Mouse (Mus musculus) kidney, adult 11 months (tissue): ENCODE measurements around the gene Rtl1.

Experiments
- DNase-seq: peaks from one replicate; pipeline ENCODE4 v3.0.0; 2022

Gene Rtl1

DNA sequence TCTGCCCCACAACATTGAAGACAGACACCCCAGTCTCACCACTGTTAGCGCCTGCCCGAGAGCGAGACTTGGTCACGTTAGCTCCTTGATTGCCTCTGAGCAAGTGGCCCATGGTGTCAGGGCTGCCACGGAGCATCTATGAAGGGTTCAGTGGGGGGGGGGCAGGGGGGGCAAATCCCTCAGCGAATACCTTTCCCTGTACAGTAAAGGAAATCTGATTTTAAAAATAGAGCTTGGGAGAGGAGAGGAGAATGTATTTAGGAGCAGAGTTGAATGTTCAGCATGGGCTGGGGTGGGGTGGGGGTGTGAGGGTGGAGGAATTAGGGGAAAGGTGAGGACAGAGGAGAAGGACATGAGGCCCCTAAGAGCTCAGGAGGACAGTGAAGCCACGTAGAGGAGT is at the start of gene Rtl1:
Rtl1 (minus strand) TSS at position 101 of the 400 bp plus-strand sequence.
- DNase-seq, result no peak

DNA sequence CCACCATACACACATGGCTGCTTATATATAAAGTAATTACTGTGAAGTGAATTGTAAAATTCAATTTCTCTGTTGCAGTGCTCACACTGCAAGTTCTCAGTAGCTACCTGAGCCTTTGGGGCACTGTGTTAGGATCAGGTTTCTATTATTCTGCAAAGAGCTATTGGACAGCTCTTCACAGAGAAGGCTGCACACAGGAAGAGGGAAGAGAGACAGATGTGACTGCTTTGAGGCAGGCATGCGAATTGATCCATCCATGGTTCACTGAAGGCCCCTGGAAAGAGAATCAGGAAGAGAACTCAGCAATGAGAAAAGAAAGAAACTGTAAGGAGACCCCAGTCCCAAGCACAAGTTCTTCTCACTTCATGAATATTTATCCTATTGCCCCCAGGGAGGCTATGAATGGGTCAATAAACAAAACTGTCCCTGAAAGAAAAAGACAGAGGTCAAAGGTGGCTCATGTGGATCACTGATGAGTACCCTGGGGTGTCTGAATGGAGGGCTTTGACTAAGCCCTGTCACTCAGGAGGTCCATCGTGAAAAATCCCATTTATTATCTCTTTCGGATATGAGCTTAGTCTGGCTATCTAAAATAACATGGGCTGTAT is 40.5 kb upstream of the Rtl1 start:
- no peak for DNase-seq

DNA sequence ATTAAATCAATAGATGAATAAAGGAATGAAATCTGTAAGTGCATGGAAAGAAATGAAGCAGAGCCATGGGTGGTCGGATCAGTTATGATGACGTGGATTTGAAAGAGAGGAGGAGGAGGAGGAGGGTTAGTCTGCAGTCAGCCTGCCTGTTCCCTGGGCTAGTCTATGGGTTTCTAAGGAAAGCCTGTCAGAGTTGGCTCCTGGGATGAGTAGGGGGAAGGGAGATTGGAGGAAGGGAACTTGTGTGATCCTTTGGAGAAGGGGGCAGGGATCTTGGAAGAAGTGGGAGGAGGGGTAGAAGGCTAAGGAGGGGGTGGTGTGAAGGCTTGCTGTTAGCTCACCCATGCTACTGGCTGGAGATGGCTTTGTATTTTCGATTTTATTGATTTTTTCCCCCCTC is 31.9 kb upstream of the Rtl1 start:
- DNase-seq, result no peak

DNA sequence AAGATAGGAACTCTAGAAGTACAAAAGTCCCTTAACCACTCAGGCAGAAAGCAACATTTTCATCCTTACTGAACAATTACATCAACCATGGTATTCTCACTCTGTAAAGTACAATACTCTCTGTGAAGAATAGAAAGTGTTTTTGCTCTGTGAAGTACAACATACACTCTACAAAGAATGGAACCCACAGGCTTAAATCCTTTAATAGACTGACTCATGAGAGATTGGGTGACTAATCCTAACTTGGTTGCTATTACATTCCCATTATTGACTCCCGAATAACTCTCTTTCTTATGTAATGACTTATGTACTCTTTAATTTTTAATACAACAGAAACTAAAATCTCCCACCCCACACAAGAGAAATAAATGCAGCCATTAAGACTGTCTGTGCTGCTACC is 28.8 kb upstream of the Rtl1 start:
- no peak for DNase-seq

DNA sequence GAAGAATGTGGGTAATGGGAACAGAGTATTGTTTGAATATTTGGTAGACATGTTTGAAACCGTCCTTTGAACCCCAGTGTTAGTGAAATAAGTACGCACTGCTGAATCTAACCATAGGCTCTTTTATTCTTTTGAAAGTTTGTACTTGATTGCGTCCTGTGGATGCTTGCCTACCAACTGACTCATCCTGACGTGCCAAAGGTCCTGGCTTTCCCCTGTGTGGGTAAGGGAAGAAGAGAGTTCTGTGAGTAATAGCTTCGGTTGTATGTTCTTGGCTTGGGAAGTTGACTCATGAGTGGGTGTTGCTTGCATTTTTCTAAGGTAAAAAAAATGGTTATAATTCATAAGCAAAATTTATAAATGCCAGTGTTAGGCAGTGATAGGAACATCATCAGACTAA is 26.8 kb upstream of the Rtl1 start:
- DNase-seq, result no peak

DNA sequence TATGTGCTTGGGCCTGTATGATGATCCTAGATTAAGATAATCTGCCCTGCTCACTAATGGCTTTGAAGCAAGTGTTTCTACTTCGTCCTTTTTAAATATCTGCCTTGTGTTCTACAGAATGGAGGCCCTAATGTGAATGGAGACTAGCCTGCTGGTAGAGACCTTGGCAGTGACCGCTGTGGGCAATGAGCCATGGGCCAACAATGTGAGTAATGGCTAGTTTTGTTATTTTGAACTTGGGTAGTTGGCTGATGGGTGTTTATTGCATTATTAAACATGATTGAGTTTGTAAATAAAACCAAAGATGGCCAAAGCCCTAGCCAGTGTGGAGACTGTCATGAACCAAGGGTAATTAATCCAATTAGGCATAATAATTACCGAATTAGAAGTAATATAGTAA is 20.1 kb upstream of the Rtl1 start:
- no peak for DNase-seq

DNA sequence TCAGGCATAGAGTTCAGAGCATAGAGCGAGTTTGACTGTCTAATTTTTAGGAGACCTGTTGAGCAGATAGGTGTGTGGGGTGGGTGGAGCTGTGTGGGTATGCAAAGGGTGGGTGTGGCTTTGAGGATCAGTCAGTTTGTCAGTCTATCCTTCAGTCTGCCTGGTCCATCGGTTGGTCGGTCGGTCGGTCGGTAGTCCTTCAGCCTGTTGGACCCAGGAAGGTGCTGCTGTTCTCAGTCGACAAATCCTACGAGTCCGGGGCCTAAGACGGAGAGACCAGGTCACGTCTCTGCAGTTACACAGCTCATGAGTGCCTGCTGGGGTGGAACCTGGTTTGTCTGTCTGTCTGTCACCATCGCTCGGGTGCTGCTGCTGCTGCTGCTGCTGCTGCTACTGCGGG is 17.9 kb upstream of the Rtl1 start:
- no peak for DNase-seq

DNA sequence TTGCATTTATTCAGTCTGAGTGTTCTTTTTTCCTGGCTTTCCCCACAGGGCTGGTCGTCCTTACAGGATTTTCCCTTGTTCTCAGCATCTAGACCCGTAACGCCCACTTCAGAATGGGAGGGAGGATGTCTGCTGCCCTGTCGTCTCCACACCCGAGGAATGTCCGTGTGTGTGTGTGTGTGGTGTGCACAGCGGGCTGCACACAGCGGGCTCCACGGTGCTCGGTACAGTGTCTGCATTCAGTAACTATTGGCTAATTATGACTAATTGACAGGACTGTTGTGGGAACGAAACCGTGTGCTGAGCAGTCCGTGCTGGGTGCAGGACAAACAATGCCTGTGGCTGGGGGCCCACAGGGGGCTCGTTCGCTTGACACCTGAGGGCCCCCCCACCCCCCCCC is 17.0 kb upstream of the Rtl1 start:
- DNase-seq, result no peak

DNA sequence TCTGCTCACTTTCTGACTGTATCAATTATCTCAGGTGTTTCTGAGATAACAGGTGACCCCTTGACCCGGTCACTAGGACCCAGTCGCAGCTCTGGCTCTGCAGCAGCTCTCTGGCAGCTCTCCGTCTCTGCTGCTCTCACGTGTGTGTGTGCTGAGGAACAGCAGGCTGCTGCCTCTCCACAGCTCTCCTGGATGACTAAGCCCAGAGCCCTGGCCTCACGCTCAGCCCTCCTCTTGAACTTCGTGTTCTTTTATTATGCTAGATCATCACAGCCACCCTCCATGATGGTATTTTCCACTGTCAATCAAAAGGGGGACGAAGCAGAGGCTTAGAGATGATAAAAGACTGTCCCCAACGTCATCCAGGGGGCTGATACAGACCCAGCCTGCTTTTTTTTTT is 15.2 kb upstream of the Rtl1 start:
- DNase-seq, result no peak

DNA sequence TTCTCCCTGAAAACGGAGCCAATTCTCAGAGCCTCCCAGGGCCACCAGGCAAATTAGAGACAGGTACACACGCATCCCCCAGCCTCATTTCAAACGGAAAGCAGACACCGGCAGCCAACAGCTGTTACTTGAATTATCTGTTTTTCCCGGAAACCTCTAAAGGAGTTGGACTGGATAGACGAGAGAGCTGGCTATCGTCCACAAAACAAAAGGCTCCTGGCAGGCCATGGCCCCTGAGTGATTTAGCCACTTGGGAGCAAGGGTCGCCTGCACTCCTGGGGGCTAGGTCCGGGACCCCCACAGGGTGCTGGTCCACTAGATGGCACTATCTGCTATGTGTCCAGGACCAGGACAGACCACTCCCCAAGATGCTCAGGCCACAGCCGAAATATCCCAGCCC is 14.3 kb upstream of the Rtl1 start:
- no peak for DNase-seq

DNA sequence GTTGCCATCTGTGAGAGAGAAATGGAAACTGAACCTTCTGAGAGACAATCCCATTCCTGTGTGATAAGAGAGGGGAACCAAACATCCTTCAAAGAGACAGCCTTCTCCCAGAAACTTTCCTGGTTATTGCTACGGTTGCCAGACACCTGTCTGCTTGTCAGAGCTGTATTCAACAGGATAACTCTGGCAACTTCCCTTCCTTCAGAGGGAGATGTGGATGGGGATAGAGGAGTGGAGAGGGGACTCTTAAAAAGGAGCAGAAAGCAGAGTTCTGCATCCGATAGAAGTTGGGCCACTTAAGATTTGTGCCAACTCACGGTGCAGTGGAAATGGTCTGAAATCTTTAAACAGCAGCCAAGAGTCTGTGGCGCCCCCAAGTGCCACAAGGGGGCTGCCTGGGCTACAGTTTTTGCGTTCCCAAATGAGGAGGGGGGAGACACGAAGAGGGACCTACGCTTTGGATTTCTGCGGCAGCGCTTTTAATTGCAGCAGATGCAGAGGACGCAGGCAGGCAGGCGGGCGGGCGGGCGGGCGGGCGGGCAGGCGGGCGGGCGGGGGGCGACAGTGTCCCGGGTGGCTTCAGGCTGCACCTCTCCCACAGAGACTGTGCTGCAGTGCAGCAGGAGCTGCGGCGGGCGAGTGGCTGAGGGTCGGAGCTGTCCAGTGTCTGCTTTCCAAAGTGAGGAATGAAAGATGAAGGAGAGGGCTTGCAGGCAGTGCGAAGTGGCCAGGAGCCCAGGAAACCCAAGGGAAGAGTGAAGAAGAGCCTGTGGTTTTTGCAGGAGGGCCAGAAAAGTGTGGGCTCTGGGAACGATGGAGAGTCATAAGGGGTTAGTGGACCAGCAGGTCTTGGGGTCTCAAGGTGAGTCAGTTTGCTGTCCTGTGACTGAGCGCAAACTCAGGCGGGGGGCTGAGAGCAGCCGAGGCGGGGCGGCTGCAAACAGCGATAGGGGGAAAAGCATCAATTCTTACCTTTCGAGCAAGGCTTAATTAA is 12.6 kb upstream of the Rtl1 start:
- DNase-seq, result no peak

DNA sequence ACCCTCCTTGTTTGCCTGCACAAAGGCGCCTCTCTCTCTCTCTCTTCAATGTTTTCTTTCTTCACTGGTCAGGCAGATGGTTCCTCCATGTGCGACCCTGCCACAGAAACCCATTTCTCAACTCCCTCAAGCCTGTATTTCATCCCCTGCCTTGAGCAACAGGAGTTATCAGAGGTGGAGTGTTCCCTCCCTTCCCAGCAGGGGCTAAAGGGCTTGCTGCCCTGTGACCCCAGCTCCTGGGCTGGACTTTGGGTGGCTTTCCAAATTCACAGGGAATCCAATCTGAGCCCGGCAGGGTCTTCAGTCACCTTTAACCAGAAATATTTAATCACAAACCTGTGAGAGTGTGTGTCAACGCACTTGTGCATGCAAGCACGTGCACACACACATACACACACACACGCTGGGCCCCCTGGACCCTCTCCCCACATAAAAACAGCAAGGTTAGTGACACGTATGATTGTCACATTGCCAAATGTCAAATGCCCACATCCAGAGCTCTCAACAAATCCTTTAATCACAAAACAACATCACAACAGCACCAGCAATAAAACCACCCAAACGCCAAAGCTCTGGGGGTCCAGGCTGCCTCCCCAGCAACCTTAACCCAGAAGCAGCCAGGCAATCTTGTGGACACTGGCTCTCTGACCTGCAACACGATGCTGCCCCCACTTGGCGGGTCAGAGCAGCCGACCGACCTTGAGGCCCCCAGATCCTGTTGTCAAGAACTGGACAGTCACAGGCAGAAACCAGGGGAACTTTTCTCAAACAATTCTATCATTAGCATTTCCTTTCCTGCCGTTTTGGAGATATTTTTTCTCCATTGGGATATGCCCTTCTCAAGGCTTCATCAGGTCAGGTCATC is 8.7 kb upstream of the Rtl1 start:
- DNase-seq, result no peak

DNA sequence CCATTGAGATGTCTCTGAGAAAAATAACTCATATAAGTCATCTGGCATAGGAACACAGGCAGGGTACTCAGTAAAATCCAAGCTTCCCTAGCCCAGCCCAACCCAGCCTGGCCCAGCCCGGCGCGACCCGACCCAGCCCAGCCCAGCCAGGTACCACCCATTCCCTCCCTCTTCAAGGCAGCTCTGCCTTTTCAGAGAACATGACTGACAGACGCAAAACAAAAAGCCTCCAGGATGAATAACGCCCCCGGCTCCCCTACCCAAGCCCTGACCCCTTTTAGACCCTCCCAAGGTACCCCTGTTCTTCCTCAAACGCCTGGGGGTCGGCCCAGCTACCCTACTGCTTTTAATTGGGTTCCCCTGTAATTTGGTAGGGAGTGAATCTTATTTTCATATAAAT is 7.8 kb upstream of the Rtl1 start:
- no peak for DNase-seq

DNA sequence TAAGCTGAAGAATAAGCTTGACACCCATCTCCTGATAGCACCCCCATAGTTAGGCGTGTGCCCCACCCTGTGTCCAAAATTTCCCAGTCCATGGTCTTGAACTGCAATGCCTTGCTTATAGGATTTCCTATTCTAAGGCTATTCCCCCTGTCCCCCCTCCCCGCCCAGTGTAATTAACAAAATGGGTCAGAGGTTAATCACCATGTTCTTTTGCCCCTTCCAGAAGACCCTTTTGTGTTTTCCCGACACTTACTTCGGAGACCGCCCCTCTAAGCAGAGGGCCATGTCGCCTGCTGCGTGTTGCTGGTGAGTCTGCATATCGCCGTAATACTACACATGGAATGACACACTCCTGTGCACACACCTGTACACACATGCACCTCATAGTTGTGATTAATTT is 7.1 kb upstream of the Rtl1 start:
- no peak for DNase-seq

DNA sequence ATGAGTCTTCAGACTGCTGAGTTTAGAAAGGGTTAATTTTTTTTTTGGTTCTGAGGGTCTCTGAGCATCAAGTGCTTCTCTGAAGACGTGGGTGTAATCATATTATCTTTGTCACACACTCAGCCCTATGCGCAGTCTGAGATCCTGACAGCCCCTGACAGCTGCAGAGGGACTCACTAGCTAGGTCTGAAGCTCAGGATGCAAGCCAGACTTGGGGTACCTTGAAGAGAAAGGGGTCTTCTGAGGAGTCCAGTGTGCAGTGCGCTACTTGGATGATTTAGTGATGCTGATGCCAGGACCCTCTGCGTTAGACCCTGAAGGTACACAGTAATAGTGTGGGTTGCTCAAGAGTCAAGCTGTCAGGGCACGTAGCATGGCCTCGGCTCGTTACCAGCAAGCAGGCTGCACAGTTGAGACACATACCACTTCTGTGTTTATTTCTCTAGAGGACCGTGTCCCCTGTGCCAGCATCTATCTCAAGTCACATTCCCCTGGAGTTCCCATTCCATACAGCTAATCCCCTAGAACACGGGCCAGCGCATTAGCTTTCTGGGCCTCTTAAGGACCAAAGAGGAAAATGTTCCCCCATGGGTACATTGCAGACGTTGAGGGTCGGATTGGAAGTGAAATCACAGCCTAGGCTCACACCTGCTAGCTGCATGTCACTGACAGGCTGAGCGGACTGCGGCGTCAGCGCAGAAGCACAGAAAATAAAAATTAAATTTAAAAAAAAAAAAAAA is 5.0 kb upstream of the Rtl1 start:
- DNase-seq, result no peak

DNA sequence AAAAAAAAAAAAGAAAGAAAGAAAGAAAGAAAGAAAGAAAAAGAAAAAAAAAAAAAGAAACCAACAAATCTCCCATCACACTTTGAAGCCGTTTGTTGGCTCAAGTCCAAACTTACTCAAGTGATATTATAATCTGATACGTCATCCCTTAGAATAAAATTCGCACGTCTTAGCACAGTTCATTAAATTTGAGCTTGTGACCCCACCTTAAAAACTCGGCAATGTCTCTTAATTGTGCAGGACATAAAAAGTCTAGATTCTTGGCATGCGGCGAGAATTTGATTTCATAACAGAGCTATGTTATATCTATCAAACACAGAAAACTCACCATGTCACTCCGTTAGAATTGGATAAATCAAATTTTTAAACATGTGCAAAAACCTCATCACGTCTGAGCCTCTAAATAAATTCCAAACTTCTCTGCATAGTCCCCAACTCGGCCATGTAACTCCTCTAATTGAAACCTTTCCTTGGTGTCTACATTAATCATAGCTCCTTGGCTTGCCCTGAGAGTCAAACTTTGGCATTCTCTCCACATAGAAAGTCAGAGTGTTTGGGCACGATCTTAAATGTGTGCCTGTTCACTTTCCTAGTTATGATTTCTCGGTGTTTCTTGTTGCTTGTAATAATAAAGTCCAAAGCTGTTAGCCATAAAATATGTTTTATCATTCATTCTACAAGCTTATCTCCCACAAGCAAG is 1.4 kb downstream of the Rtl1 start:
- DNase-seq, result no peak

DNA sequence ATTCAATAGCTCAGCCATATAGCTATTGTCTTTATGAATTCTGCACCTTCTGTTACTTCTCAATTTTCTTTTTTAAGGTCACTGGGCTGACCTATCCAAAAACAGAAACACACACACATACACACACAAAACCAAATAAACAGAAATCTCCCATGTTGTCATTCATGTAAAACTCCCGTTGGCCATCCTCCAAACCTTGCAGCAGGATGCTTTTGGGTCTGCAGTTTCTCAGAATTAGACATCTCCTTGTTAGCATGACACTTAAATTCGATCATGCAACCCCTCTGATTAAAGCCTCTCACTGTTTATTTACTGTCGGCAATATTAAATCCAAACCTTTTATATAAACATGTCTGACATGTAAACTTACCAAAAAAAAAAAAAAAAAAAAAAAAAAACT is 3.4 kb downstream of the Rtl1 start:
- DNase-seq, result no peak

DNA sequence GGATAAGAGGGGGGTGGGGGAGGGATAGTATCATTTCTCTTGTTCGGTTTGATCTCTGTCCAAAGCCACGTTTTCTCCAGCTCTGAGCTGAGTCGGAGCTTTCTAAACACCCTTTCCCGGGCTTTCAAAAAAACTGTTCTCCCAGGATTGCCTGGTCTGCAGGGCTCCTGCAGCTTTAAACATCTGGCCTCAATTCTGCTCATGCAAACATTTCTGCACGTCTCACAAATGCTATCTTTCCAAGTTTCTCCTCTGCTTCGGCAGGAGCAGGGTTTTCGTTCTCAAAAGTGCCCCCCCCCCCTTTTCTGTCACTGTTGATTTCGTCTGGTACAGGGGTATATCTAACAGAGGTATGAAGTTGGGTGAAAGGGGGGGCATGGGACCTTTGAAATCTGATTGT is 3.9 kb downstream of the Rtl1 start:
- DNase-seq, result no peak

DNA sequence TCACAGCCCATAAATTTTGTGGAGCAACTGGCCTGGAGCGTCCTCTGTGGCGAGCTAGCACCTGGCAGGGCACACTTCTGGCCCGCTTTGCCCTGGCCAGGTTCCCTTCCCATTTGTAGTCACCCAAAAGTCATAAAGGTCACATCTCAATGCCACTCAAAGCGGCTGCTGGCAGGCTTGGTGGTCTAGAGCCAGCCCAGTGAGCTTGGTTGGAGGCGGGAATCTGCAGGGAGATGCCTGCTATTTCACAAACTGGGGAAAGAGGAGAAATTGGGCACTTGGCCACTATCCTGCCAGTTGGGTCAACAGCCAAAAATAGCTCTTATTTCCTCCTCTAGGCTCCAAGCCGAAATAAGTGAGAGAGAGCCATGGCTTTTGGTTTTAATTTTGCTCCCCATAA is 4.4 kb downstream of the Rtl1 start:
- DNase-seq, result peak; percentile 6

DNA sequence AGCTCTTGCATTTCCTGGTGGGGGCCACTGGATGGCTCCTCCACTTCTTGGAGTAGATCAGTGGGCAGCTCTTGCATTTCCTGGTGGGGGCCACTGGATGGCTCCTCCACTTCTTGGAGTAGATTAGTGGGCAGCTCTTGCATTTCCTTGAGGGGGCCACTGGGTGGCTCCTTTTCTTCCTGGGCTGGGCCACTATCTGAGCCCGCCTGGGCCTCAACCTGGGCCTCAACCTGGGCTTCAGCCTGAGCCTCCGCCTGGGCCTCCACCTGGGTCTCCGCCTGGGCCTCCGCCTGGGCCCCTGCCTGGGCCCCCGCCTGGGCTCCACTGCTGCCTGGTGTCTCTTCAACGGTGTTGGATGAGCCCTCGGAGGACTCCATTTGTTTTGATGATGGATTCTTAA is 5.2 kb downstream of the Rtl1 start:
- no peak for DNase-seq

DNA sequence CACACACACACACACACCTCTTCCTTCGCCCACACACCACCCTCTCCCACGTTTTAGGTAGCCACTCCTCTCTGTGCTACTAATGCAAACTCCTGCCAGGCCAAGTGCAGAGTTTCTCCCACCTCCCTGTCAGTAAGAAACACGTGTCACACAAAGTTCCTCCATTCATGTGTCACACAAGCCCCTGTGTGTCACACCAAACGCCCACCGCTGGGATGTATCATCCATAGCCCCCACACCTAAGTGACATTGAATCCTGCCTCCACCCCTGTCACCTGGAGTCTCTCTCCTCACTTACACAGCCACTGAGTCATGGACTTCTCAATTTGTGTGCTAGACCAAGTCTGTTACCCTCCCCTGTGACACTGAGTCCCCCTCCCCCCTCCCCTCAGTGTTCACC is 17.9 kb downstream of the Rtl1 start:
- no peak for DNase-seq

DNA sequence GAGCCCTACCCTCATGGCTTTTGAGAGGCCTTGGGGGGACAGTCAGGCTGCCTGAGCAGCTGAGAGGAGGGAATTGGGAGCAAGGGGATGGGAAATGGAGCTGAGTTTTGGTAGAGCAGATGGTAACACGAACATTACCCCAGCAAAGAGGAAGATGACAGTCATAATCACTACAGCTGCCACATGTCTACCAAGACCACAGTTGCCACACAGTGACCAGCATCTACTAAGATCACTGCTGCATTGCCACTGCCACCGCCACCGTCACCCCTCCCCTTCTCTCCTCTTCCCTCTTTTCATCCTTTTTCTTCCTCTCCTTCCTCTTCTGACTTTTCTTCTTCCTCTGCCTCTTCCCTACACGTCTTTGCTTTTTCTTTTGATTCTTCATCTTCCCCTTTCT is 27.9 kb downstream of the Rtl1 start:
- DNase-seq, result no peak
